Mouse (Mus musculus) heart, postnatal 4 days (tissue): ENCODE measurements around the gene Sestd1. TPM values are rescaled to one million over a fixed set of nuclear protein-coding genes. Genes with fewer than 3 reads are reported as not detected.

Experiments used
- DNase-seq: peaks from one replicate; pipeline ENCODE4 v3.0.0; 2021
- total RNA-seq, 2 experiments: library from RNA; stranded (reverse); gene quantifications; 2 replicates each; pipeline ENCODE4 v1.2.3; 2021

The Sestd1 gene
- total RNA-seq, 2 experiments from 2014 or later, result 31.4 to 33.3 TPM

DNA sequence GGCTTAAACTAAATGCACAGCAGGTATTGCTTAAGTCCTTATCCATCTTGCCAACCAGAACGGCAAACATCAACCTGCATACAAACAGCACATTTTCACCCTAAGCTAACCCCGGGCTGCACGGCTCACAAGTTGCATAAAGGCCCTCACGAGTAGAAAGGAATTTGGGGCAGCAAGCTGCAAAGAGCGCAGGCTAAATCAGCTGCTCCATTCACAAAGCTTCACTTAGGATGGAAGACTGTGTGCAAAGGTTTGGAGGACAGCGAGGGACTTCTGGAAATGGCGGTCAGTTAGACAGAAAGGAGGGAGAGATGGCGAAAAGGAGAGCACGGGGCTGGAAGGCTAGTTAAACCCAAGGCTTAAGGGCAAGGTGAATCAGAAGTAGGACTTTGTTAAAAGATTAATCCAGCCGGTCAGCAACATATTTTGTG is 108.1 kb downstream of the Sestd1 start:
- DNase-seq, result no peak

DNA sequence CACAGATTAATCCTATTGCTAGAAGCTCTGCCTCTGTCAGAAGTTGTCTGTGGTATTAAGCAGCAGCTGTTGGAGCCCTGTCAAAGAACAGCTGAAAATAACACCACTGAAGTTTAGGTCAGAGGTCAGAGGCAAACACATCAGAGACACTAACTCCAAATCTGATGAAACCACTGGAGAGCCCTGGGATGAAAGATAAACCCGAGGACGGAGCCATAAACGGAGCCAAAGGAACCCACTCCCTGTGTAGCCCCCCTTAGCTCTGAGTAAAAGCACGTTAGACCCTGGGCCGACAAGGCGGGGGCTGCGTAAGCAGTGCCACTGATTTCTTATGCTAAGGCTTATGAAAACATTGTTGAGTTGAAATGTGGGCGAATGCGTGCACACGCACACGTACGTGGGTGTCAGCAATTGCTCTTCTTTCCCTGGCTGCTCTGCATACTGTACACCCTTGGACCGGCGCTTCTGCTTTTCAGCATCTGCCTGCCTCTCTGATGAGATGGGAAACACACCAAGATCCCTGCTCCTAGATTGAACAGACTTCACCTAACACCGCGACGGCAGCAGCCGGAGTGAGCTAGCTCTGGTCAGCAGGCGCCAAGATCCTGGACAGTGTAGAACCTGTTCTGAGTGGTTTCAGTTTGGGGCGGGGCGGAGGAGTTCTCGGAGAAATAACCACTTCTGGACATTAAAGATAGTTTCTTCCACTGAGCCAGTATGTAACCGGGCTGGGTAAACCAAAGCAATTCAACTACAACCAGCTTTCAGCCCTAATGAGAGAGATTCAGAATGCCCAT is 108.8 kb downstream of the Sestd1 start:
- peak; percentile 40 for DNase-seq

DNA sequence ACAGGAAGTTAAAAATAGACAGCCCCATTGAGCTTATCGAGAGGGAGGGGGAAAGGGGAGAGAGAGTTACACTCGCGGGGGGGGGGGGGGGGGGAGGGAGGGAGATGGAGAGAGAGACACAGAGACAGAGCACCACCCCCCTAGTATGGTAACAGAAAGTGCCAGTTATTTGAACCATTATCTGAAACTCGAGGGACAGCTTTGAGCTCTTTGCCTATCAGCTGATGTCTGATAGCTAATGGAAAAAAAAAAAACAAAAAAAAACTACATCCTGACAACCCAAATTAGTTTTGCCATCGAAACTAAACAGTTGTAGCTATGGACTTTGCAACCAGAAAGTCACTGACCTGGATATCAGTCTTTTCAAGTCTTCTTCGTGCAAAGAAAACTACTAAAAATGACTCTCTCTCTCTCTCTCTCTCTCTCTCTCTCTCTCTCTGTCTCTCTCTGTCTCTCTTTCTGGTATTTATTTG is 109.7 kb downstream of the Sestd1 start, which contains the start of gene Ccdc141:
Ccdc141 (minus strand) TSS at position 4 of the 473 bp plus-strand sequence.
- no peak for DNase-seq

DNA sequence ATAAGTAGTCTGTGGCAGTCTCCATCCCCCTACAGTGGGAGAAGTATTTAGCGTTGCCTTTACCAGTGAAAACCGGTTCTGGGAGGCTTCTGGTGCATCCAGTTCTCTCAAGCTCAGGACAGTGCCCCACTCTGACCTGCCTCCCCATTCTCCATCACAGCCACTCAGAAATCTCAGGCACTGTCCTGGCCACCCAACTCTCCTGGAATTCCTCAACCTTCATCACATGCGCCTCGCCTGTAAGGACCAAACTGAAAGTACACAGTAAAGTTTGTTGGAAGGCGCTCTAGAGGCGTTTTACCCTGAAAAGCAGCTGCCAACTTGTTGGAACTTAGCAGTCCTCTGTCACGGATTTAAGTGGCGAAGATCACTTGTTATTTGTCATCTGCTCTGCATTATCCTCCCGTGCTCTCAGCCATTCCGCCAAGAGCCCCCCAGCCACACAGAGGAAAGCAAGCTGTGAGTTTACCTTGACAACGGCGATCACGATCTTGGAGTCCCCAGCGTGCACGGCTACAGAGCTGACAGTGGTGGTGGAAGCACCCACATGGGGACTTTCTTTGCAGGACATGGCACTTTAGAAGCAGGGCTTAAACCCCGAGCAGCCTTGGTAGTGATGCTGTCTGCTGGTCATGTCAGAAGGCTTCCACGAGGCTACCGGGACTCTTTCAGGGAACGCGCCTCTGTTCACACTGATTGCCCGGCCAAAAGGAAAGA is 110.3 kb downstream of the Sestd1 start:
- DNase-seq, result peak; percentile 68

DNA sequence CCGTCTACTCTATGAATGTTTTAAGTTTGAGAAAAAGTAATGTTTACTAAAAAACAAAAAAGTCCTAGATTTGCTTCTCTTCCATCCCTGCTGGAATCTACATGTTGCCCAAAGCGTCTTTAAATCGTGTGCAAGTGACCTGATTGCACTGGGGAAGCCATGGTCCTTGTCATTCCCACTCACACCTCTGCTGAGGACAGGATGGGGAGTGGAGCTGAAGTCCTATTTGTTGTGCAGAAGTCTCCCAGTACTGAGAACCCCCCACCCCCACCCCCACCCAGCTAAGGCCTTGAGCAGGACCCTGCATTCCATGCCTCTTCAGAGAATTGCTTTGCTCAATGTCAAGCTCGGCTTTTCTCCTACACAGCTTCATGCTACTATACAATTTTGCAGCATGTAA is 111.2 kb downstream of the Sestd1 start:
- DNase-seq, result no peak

DNA sequence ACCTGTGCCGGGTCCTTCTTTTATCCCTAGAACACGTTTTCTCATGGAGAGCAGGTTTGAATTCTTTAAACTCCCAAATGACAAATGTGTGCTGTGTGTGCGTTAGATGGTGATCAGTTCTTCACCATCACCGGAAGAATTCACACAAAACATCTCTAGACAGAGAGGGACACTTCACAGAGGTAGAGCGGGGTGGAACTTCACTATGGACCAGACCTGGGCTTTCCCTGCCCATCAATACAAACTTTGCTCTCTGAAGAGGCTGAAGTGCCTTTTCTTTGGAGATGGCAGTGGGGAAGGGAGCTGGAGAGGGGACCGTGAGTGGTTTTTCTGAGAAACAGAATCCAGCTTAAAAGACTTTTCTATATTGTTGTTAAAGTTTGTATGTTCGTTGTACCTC is 111.6 kb downstream of the Sestd1 start:
- DNase-seq, result no peak

DNA sequence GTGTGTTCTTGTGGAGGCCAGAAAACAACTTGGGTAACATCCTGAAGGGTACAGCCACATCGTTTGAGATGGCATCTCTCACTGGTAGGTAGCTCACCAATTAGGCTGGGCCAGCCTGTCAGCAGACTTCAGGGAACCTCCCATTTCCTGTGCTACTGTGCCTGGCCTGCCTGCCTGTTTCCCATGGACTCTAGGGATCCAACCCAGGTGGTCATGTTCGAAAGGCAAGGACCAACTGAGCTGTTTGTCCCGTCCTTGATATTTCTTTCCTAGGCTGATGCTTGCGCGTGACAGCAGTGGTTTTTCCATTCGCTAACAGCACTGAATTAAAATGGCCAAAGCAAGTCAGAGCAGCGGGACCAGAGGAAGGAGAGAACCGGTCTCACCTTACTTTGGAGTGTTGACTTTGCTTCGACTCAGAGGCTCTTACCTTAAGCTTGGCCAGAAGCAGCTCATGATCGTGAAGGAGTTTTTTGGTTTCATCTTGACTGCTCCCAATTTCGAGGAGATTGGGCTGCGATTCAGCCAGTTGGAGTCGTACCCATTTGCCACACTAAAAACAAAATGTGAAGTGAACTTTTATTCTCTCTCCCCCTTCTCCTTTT is 112.2 kb downstream of the Sestd1 start:
- DNase-seq, result no peak

DNA sequence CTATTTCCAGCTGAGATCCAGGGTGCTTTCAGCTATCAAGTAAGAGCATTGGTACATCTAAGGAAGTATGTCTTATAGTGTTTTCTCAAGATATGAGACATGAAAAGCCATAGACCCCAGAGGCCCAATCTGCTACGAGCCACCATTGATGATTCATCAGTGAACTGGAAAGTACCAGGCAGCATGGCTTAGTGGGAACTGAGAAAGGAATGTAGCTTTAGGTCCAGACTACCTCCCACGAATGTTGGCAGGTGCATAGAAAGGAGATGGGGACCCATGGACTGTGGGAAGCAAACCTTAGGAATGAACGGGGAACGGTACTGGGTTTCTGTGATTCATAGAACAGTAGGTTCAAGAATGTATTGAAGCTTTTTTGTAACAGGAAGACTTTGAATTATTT is 114.0 kb downstream of the Sestd1 start:
- DNase-seq, result no peak

DNA sequence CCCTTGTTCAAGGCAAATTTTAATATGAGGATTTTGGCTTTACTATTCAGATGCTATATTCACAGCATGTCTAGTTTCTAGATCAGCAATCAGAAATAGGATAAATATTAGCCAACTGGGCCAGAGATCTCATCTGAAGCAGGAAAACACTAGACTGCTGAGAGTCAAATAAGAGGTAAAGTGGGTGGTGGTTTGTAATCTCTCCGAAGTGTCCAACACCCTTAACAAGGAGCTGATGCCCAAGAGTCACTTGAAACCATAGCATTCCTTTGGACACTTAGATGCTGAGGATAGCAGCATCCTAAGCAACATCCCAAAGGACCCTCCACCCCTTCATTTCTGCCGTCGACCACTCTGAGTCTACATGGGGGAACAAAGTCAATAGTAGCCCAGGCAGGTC is 115.7 kb downstream of the Sestd1 start:
- DNase-seq, result no peak

DNA sequence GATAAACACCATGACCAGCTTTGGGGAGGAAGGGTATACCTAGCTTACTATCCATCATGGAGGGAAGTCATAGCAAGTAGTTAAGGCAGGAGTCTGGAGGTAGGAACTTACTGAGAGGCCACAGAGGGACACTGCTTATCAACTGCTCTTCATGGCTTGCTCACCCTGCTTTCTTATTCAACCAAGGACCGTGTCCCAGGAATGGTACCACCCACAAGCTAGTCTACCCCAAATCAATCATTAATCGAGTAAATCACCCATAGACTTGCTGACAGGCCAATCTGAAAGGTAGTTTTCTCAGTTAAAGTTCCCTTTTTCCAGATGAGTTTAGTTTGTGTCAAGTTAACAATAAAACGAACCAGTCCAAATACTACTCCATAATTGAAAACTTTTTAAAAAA is 117.0 kb downstream of the Sestd1 start:
- DNase-seq, result no peak

DNA sequence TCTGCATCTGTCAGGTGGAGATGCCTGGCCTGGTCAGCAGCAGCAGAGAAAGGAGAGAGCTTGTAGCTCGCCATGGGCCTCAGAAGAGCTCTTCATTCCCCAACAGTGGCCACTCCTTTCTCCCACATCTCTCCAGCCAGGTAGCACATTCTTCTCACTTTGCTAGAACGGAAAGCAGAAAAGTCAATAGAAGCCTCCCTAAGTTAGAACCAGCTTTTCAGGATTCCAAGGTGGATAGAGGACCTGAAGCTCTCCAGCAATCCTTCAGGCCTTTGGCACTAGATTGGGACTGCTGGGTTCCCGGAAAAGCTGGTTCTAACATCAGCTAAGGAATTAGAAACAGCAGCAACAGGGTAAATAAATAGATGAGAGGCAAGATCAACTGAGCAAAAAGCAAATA is 118.3 kb downstream of the Sestd1 start:
- DNase-seq, result no peak

DNA sequence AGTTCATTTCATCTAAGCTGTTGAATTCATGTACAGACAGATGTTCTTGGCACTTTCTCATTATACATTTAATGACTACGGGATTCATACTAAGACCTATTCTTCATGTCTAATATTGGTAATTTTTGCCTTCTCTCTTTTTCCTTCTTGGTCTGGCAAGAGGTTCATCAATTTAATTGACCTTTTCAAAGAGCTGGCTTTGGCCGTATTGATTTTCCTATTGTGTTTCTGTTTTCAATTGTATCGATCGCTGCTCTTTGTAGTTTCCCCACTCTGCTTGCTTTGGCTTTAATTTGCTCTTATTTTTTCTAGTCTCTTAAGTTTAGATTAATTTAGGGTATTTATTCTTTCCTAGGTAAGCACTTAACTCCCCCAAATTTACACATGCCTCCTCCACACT is 122.8 kb downstream of the Sestd1 start:
- DNase-seq, result no peak

DNA sequence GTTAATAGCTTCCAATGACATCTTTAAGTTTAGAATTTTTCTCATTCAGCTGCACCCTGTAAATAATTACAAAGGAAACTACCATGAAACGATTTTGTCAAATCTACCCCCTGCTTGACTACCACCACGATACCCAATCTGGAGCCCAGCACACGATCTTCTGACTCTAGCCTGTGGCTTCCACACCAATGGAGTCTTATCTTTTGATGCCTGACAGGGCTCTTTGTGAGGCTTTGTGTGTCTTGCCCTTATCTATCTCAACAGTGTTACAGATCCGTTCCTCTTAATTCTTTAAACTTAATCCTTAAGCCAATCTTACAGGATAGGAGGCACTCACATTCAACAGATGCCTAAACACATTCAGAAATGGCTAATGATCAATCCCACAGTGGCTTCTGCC is 126.3 kb downstream of the Sestd1 start:
- DNase-seq, result no peak

DNA sequence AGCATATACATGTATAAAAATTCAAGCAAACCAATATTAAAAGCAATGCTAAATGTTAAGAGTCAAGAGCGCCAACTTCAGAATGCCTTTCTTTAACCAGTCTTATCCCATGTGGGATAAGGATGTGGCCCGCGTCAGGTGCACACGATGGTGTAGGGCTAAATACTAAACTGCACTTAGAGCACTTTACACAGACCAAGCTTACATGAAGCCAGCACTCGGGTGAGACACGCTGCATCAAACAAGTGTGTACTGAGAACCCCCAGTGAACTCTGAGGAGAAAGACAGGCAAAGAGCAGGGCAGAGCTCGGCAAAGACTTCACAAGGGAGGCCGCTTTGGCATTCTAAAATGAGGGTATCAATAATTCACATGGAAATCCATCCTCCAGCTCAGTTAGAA is 129.1 kb downstream of the Sestd1 start:
- no peak for DNase-seq

DNA sequence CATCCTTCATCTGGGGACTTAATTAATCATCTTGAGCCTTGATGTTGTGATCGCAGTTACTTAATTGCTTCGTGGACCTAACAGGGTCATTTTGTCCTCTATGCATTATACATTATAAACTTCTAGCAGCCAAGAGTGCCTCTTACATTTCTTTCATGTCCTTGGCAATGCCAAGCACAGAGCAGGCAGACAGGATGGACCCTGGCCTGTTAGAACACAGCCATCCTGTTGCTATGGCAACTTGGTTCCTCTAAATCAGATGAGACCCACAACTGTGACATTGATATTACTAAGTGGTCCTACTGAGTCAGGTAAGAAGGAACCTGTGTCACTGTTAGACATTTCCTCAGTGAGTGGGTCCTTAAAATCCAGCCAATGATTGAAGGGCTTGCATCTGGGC is 130.8 kb downstream of the Sestd1 start:
- no peak for DNase-seq

DNA sequence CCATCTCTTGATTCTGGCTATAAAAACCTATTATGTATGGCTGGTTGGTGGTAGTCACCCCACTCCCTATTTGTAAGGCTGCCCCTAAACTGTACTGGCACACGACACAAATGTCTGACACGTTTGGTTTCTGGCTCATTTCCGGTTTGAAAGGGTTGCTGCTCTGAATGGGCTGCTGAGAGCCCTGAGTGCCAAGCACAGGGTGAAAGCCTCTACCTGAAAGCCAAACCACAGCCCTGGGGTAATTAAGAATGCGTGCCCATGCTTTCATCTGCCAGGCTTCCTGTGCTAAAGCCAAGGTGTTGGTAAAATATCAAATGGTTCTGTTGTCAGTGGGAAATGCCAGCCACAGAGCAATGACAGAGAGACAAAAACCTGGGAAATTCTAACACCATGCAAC is 132.2 kb downstream of the Sestd1 start:
- DNase-seq, result no peak

DNA sequence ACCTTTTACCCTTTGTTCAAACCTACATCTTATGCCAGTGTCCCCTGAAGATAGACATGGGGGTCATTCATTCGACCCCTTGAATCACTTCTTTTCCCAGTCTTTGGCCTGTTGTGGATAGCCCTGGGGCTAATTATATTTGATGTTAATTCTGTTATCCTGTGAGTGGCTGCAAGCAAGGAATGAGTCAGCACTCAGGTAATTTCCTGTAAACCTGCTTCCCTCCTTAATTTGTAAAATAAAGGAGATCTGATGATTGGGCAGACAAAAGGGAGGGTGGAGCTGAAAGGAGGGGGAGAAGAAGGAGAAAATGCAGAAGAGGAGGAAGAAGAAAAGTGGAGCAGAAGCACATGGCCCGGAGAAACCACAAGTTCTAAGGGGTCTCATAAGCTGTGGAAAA is 133.4 kb downstream of the Sestd1 start:
- no peak for DNase-seq

DNA sequence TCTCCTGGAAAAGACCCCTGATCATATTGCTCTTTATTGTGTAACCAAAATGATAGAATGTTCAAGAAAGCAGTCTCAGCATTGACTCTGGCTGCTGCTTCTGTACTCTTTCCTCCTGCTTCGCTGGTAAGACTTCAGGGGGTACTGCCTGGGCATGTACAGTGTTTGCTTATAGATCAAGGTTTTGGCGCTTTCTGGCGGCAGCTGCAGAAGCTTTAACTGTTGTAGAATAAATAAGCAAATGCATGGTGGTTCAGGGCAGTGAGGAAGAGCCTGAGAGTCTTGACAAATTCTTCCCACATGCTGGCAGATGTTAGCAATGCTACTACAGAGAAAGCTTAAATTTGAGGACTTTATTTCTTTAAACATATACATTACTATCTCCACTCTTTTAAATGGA is 134.1 kb downstream of the Sestd1 start:
- DNase-seq, result no peak

DNA sequence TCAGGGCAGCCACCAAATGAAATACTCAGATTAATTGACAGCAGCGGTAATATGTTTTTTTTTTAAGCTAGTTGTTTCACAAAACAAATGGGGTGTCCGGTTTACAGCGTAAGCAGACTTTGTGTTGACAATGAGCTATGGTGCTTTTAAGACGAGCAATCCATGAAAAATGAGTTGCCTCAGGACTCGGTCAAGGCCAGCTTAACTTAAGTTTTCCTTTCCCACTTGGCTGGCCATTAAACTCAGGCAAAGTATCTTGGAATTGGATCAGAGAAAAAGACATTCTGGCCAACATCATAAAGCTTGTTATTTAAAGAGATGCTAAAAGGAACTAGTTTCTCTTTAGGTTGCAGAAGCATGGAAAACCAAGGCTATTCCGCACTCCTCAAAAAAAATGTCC is 136.9 kb downstream of the Sestd1 start:
- no peak for DNase-seq

DNA sequence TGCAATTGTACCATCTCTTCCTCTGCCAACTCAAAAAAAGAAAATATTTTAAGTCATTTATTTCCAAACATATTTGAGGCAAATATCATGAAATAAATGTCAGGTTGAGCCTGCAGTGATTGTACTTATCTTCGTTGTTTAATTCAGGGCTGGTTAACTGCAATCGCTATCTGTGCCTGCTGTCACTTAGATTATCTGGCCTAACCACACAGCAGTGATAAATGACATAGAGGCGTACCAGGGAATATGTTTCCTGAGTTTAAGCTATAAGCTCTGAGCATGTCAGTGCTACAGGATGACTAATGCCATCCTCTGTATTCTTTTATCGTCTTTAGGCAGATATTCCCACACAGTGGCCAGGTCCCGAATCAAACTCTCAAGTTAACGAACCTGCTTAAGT is 141.5 kb downstream of the Sestd1 start:
- DNase-seq, result no peak

DNA sequence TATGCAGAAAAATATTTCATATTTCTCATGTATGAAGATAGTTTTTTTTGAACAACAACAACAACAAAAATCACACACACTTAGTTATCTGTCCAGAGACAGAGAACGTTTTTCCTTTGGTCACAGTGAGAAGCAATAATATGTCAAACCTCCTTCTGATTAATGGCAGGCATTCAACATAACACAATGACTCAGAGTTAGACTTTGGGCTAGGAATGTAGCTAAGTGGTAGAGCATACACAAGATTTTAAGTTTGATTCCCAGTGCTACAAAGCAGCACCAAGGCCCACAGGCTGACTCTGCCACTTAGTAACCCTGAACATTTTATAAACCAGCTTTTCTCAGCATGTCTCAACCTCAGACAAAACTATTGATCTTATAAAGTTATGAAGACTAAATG is 145.5 kb downstream of the Sestd1 start:
- no peak for DNase-seq

DNA sequence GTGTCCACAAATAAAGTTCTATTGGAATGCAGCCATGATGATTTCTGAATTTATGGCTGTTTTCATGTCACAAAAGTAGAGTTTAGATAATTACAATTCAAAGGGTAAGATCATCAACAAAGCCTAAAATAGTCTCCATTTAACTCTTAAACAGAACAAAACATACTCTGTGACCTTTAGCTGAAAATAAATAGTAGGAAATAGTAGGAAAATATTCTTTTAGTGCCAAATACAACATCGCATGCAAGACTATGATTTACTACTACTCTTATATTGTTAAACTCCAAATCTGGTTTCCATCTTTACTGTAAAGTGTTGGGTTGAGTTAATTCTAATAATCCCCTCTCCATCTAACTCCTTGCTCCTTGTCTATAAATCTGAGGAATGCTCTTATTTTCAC is 147.0 kb downstream of the Sestd1 start:
- no peak for DNase-seq
